Mouse (Mus musculus): ENCODE results near the gene Olfr108.

Olfr108 gene

GRCm38 (mm10) chr17:37445180-37445579 is at the start of gene Olfr108:
Gene Olfr108, plus strand, starts transcription at chr17:37445480.
- no peak for DNase-seq

GRCm38 (mm10) chr17:37398926-37399325 is 46.4 kb upstream of the Olfr108 start, which contains the start of gene Olfr107:
Gene Olfr107, plus strand, starts transcription at chr17:37399226.
- DNase-seq: no peak

GRCm38 (mm10) chr17:37413380-37413779 is 31.9 kb upstream of the Olfr108 start:
- DNase-seq: no peak

GRCm38 (mm10) chr17:37458616-37459015 is 13.3 kb downstream of the Olfr108 start, which contains the start of gene Olfr109:
Gene Olfr109, plus strand, starts transcription at chr17:37458916.
- no peak for DNase-seq

- DNase-seq: no peak
Measured at GRCm38 (mm10) chr17:37483452-37483851, 38.2 kb downstream of the Olfr108 start, which contains the start of gene H2-M2. Gene H2-M2, minus strand, starts transcription at chr17:37483552.

GRCm38 (mm10) chr17:37491930-37492518 is 46.7 kb downstream of the Olfr108 start, which contains the start of gene Olfr110:
Gene Olfr110, plus strand, starts transcription at chr17:37492468.
- DNase-seq: no peak
